Mouse (Mus musculus) bone marrow, adult 2 months (tissue): ENCODE measurements at regions not wholly inside any gene's neighbourhood (a gene's known extent, or its start where the extent isn't known, plus 50 kb on each side); places are given as distances from the start of the nearest gene placed in this dataset.

Experiments
- H3K27ac ChIP-seq: fragments of 200-500 bp; 2 replicates; pipeline ENCODE4 v1.5.1; 2012; ENCODE audit warnings: low read depth, mild to moderate bottlenecking, control low read depth, inconsistent platforms, low read length; ENCODE audit not compliant: control insufficient read depth, poor library complexity, insufficient read depth
- H3K4me1 ChIP-seq: fragments of 200-500 bp; 2 replicates; pipeline ENCODE4 v1.6.1; 2011; ENCODE audit warnings: low read length; ENCODE audit not compliant: control insufficient read depth, insufficient read depth
- H3K4me3 ChIP-seq: fragments of 200-500 bp; replicated peaks from 2 replicates; pipeline ENCODE3; 2011; ENCODE audit warnings: mild to moderate bottlenecking, low read depth, low read length, control low read depth; ENCODE audit not compliant: control insufficient read depth
- CTCF ChIP-seq: fragments of 200-500 bp; IDR thresholded peaks from 2 replicates; pipeline ENCODE4 v1.5.1; 2011; ENCODE audit warnings: low read length, control low read depth; ENCODE audit not compliant: control insufficient read depth, insufficient read depth
- POLR2A ChIP-seq: fragments of 200-500 bp; IDR thresholded peaks from 2 replicates; pipeline ENCODE4 v1.6.1; 2011; ENCODE audit warnings: low read depth, mild to moderate bottlenecking, control low read depth, low read length, borderline replicate concordance; ENCODE audit not compliant: control insufficient read depth
- WGBS: fragments of 180-500 bp; shearing (Covaris S2); methylation state at CpG from one replicate; pipeline ENCODE4 v1.1.7; 2018; 5-methylcytosine and 5-hydroxymethylcytosine counted together

GRCm38 (mm10) chr16:49578976-49579375, 120.1 kb upstream of the Ift57 start:
- H3K4me3 ChIP-seq = no peak overlapping the region
- H3K27ac ChIP-seq = no peak overlapping the region
- TF ChIP-seq CTCF (no peak), POLR2A (no peak)
- whole genome bisulfite sequencing = 89% methylated on average over 4 of the region's 4 CpGs
- H3K4me1 ChIP-seq = no peaks in the 10 kb centered on the region

GRCm38 (mm10) chr16:49580708-49581107, 118.3 kb upstream of the Ift57 start:
- 59% methylated on average over 6 of the region's 6 CpGs for WGBS
- H3K4me3 ChIP-seq = no peak overlapping the region
- TF ChIP-seq CTCF = no peak
- TF ChIP-seq POLR2A = no peak
- no peaks in the 10 kb centered on the region for H3K4me1 ChIP-seq
- no peak overlapping the region for H3K27ac ChIP-seq

- Histone ChIP-seq H3K4me1 (no peaks in the 10 kb centered on the region; the same call in 1 of the 2 replicates), H3K4me3 (no peak overlapping the region), H3K27ac (no peak overlapping the region)
- no peak for TF ChIP-seq CTCF
- no peak for TF ChIP-seq POLR2A
- 77% methylated on average over 2 of the region's 2 CpGs for WGBS
These were observed 92.5 kb upstream of the Ift57 start for GRCm38 (mm10) chr16:49606500-49606899.

GRCm38 (mm10) chr16:49614801-49615200, 84.2 kb upstream of the Ift57 start:
- Histone ChIP-seq H3K4me3 (no peak overlapping the region), H3K4me1 (no peaks in the 10 kb centered on the region), H3K27ac (no peak overlapping the region)
- TF ChIP-seq CTCF (no peak), POLR2A (no peak)
- WGBS = 83% methylated on average over 3 of the region's 3 CpGs

- Histone ChIP-seq H3K27ac (no peak overlapping the region), H3K4me3 (no peak overlapping the region), H3K4me1 (no peaks in the 10 kb centered on the region)
- no peak for TF ChIP-seq POLR2A
- no peak for TF ChIP-seq CTCF
- 87% methylated on average over 20 of the region's 20 CpGs for WGBS
These were observed 83.6 kb upstream of the Ift57 start for GRCm38 (mm10) chr16:49615342-49616020.

GRCm38 (mm10) chr16:49616263-49616872, 82.7 kb upstream of the Ift57 start:
- no peak for TF ChIP-seq CTCF
- TF ChIP-seq POLR2A = no peak
- Histone ChIP-seq H3K27ac (no peak overlapping the region), H3K4me1 (no peaks in the 10 kb centered on the region), H3K4me3 (no peak overlapping the region)
- 81% methylated on average over 13 of the region's 13 CpGs for WGBS

GRCm38 (mm10) chr16:49633502-49633901, 65.5 kb upstream of the Ift57 start:
- Histone ChIP-seq H3K27ac (no peak overlapping the region), H3K4me3 (no peak overlapping the region), H3K4me1 (no peaks in the 10 kb centered on the region)
- 75% methylated on average over 5 of the region's 5 CpGs for WGBS
- TF ChIP-seq POLR2A (no peak), CTCF (no peak)

GRCm38 (mm10) chr16:49635506-49635905, 63.5 kb upstream of the Ift57 start:
- H3K27ac ChIP-seq = no peak overlapping the region
- H3K4me1 ChIP-seq = no peaks in the 10 kb centered on the region
- no peak overlapping the region for H3K4me3 ChIP-seq
- no peak for TF ChIP-seq CTCF
- WGBS = 90% methylated on average over 8 of the region's 8 CpGs

GRCm38 (mm10) chr16:49636467-49636866, 62.6 kb upstream of the Ift57 start:
- 98% methylated on average over 1 of the region's 1 CpGs for WGBS
- TF ChIP-seq CTCF (no peak), POLR2A (no peak)
- no peak overlapping the region for H3K27ac ChIP-seq

More at GRCm38 (mm10) chr16:49636467-49636866, 62.6 kb upstream of the Ift57 start:
- H3K4me1 ChIP-seq = no peaks in the 10 kb centered on the region
- H3K4me3 ChIP-seq = no peak overlapping the region
